Mouse (Mus musculus): Measurements from ENCODE around the gene Aplf. TPM values are rescaled to one million over a fixed set of nuclear protein-coding genes. Genes with fewer than 3 reads are reported as not detected.
A peak's percentile ranks its signal among the peaks of the same experiment; 100 is the strongest.

Gene Aplf
- polyA plus RNA-seq, 1 experiment from 2014 or later: 18.1 TPM

DNA sequence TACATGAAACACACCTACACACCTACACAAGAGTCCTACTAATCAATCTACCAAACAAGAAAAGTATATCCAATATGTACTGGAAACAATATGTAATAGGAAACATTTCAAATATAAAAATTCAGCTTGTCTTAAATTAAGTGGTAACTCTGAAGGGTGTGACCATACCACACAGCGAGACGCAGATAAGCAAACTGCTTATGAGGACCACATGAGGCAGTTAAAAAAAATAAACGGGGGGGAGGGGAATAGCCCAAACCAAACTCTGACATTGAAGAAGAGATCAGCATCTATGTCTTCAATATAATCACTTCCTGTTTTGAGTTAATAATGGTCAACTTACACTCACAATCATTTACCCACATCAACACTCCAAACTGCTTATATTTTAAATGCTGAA is 3.3 kb downstream of the Aplf start:
- ATAC-seq (ENCODE audit: low FRiP score, low TSS enrichment): no peak
- peaks cover 2% of the 10 kb centered on the region; the same call in 1 of the 2 replicates for H3K36me3 ChIP-seq (ENCODE audit: insufficient read depth, low read length)
- 80% methylated on average over 3 of the region's 3 CpGs for whole genome bisulfite sequencing
- H3K9me3 ChIP-seq (ENCODE audit: low read length): peaks cover 2% of the 10 kb centered on the region; the same call in 1 of the 2 replicates
- no peak overlapping the region for H3K27ac ChIP-seq (ENCODE audit: low read length)
- H3K4me2 ChIP-seq (replicated peaks; ENCODE audit: low read depth, low read length): no peak overlapping the region
- no peaks in the 10 kb centered on the region for H3K27me3 ChIP-seq (ENCODE audit: insufficient read depth, low read length)
- H3K4me3 ChIP-seq (ENCODE audit: low read length): no peak overlapping the region
- H3K4me1 ChIP-seq (ENCODE audit: insufficient read depth, low read length): peaks cover 17% of the 10 kb centered on the region
- H3K9ac ChIP-seq (replicated peaks; ENCODE audit: low read length): no peak overlapping the region

GRCm38 (mm10) chr6:87667804-87668203 is 4.2 kb downstream of the Aplf start:
- Histone ChIP-seq H3K27ac (ENCODE audit: low read length) (no peak overlapping the region), H3K9ac (replicated peaks; ENCODE audit: low read length) (no peak overlapping the region), H3K4me2 (replicated peaks; ENCODE audit: low read depth, low read length) (no peak overlapping the region), H3K4me1 (ENCODE audit: insufficient read depth, low read length) (peaks cover 17% of the 10 kb centered on the region), H3K27me3 (ENCODE audit: insufficient read depth, low read length) (no peaks in the 10 kb centered on the region), H3K9me3 (ENCODE audit: low read length) (peaks cover 2% of the 10 kb centered on the region; the same call in 1 of the 2 replicates), H3K4me3 (ENCODE audit: low read length) (no peak overlapping the region), H3K36me3 (ENCODE audit: insufficient read depth, low read length) (peaks cover 6% of the 10 kb centered on the region; the same call in 1 of the 2 replicates)
- WGBS: 82% methylated on average over 8 of the region's 8 CpGs
- no peak for ATAC-seq (ENCODE audit: low FRiP score, low TSS enrichment)

DNA sequence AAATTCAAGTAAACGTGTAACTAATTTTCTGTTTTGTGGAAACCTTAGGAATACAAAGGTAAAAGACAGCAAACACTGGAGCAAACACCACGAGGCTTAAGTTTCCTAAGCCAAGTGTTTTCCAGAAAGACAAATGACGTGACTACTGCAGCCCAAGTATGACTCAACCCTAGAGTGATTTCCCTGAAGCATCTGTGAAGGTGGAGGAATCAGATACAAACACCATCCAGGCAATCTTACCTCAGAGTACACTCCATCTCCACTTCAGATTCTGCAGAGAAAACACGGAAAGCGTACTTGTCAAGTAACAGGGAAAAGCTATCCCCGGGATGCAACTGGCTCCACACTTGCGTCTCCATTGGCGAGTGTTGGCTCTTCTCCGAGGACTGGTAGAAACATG is 8.5 kb downstream of the Aplf start:
- ATAC-seq (ENCODE audit: low FRiP score, low TSS enrichment): no peak
- Histone ChIP-seq H3K9ac (replicated peaks; ENCODE audit: low read length) (no peak overlapping the region), H3K4me2 (replicated peaks; ENCODE audit: low read depth, low read length) (no peak overlapping the region), H3K36me3 (ENCODE audit: insufficient read depth, low read length) (peaks cover 6% of the 10 kb centered on the region; the same call in 1 of the 2 replicates), H3K4me1 (ENCODE audit: insufficient read depth, low read length) (no peaks in the 10 kb centered on the region), H3K27ac (ENCODE audit: low read length) (no peak overlapping the region), H3K9me3 (ENCODE audit: low read length) (peaks cover 2% of the 10 kb centered on the region; the same call in 1 of the 2 replicates), H3K4me3 (ENCODE audit: low read length) (no peak overlapping the region), H3K27me3 (ENCODE audit: insufficient read depth, low read length) (no peaks in the 10 kb centered on the region)
- WGBS: 93% methylated on average over 9 of the region's 9 CpGs

DNA sequence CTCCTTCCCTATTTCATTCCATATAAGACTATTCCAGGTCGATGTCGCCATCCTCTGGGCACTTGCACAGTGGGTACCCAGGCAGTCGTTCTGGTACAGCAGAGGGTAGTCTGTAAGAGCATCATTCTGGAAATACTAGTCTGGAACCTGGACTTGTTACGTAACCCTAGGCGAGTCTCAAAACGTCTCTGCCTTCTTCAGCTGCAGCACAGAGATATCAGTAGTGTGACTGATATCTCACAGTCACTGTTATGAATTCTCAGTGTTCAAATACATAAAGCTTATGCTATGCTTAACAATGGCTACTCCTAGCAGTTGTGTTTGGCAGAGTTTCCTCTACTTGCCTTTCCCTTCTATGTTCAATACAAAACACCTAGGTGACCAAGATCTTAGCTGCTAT is 9.8 kb downstream of the Aplf start:
- peaks cover 11% of the 10 kb centered on the region; the same call in 1 of the 2 replicates for H3K36me3 ChIP-seq (ENCODE audit: insufficient read depth, low read length)
- ATAC-seq (ENCODE audit: low FRiP score, low TSS enrichment): no peak
- no peak overlapping the region for H3K4me3 ChIP-seq (ENCODE audit: low read length)
- peaks cover 2% of the 10 kb centered on the region; the same call in 1 of the 2 replicates for H3K9me3 ChIP-seq (ENCODE audit: low read length)
- no peak overlapping the region for H3K27ac ChIP-seq (ENCODE audit: low read length)
- H3K4me2 ChIP-seq (replicated peaks; ENCODE audit: low read depth, low read length): no peak overlapping the region
- H3K27me3 ChIP-seq (ENCODE audit: insufficient read depth, low read length): no peaks in the 10 kb centered on the region
- H3K9ac ChIP-seq (replicated peaks; ENCODE audit: low read length): no peak overlapping the region
- H3K4me1 ChIP-seq (ENCODE audit: insufficient read depth, low read length): no peaks in the 10 kb centered on the region
- 69% methylated on average over 6 of the region's 6 CpGs for WGBS

DNA sequence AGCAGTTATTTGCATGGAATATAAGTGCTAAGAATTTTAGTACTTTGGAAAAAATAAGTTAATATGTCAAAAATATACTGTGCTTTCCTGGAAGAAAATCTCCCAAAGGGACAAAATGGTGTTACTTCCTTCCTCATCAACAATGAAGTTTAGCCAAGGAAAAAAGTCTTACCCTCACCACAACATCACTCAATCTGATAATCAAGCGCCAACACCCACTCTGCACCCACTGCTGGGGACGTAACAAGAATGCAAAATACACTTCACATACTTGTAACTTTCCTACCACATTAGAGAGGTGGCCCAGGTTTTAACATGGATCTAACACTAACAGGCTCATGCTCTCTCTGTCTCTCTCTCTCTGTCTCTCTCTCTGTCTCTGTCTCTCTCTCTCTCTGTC is 10.3 kb downstream of the Aplf start:
- Histone ChIP-seq H3K9me3 (ENCODE audit: low read length) (peaks cover 2% of the 10 kb centered on the region; the same call in 1 of the 2 replicates), H3K4me1 (ENCODE audit: insufficient read depth, low read length) (no peaks in the 10 kb centered on the region), H3K4me2 (replicated peaks; ENCODE audit: low read depth, low read length) (no peak overlapping the region), H3K9ac (replicated peaks; ENCODE audit: low read length) (no peak overlapping the region), H3K4me3 (ENCODE audit: low read length) (no peak overlapping the region), H3K36me3 (ENCODE audit: insufficient read depth, low read length) (peaks cover 11% of the 10 kb centered on the region; the same call in 1 of the 2 replicates), H3K27ac (ENCODE audit: low read length) (no peak overlapping the region), H3K27me3 (ENCODE audit: insufficient read depth, low read length) (no peaks in the 10 kb centered on the region)
- no peak for ATAC-seq (ENCODE audit: low FRiP score, low TSS enrichment)
- 82% methylated on average over 2 of the region's 2 CpGs for WGBS

DNA sequence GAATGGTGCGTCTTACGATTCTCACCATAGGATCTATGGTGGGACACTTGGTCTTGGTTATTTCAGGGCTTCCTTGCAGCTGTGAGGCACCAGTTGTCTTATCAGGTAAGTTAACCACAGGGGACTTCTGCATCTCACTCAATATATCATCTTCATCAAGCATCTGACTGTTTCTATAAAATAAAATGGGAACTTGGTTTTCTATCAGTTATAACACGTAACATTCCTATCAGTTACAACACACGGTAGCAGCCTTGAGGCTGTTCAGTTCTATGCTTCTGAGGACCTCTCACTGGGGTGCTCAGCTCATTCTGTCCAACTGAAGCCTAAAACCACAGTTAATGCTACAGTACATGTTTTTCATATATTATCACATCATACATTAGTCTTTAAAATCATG is 13.2 kb downstream of the Aplf start:
- H3K27me3 ChIP-seq (ENCODE audit: insufficient read depth, low read length): no peaks in the 10 kb centered on the region
- no peak overlapping the region for H3K4me3 ChIP-seq (ENCODE audit: low read length)
- no peak for ATAC-seq (ENCODE audit: low FRiP score, low TSS enrichment)
- no peak overlapping the region for H3K27ac ChIP-seq (ENCODE audit: low read length)
- 0 out of 2 replicates have a peak, but pooled peaks cover 9% of the 10 kb centered on the region for H3K36me3 ChIP-seq (ENCODE audit: insufficient read depth, low read length)
- no peaks in the 10 kb centered on the region for H3K9me3 ChIP-seq (ENCODE audit: low read length)
- no peak overlapping the region for H3K4me2 ChIP-seq (replicated peaks; ENCODE audit: low read depth, low read length)
- no peak overlapping the region for H3K9ac ChIP-seq (replicated peaks; ENCODE audit: low read length)
- H3K4me1 ChIP-seq (ENCODE audit: insufficient read depth, low read length): peaks cover 10% of the 10 kb centered on the region; the same call in 1 of the 2 replicates
- WGBS: 95% methylated on average over 4 of the region's 4 CpGs

- peak overlapping the region; percentile 23; the same call in 1 of the 2 replicates for H3K4me2 ChIP-seq (replicated peaks; ENCODE audit: low read depth, low read length)
- 0 out of 2 replicates have a peak, but pooled peaks cover 5% of the 10 kb centered on the region for H3K36me3 ChIP-seq (ENCODE audit: insufficient read depth, low read length)
- no peak overlapping the region for H3K9ac ChIP-seq (replicated peaks; ENCODE audit: low read length)
- H3K4me3 ChIP-seq (ENCODE audit: low read length): no peak overlapping the region
- H3K27ac ChIP-seq (ENCODE audit: low read length): peak overlapping the region; percentile 89
- H3K9me3 ChIP-seq (ENCODE audit: low read length): no peaks in the 10 kb centered on the region
- 19% methylated on average over 8 of the region's 8 CpGs for WGBS
- ATAC-seq (ENCODE audit: low FRiP score, low TSS enrichment): peak; percentile 87
- no peaks in the 10 kb centered on the region for H3K27me3 ChIP-seq (ENCODE audit: insufficient read depth, low read length)
- peaks cover 21% of the 10 kb centered on the region for H3K4me1 ChIP-seq (ENCODE audit: insufficient read depth, low read length)
These were observed 17.9 kb downstream of the Aplf start for GRCm38 (mm10) chr6:87653904-87654638.

- Histone ChIP-seq H3K4me1 (ENCODE audit: insufficient read depth, low read length) (peaks cover 21% of the 10 kb centered on the region), H3K9ac (replicated peaks; ENCODE audit: low read length) (no peak overlapping the region), H3K9me3 (ENCODE audit: low read length) (no peaks in the 10 kb centered on the region), H3K36me3 (ENCODE audit: insufficient read depth, low read length) (0 out of 2 replicates have a peak, but pooled peaks cover 5% of the 10 kb centered on the region), H3K4me3 (ENCODE audit: low read length) (no peak overlapping the region), H3K27me3 (ENCODE audit: insufficient read depth, low read length) (no peaks in the 10 kb centered on the region), H3K27ac (ENCODE audit: low read length) (peak overlapping the region; percentile 89), H3K4me2 (replicated peaks; ENCODE audit: low read depth, low read length) (peak overlapping the region; percentile 23; the same call in 1 of the 2 replicates)
- ATAC-seq (ENCODE audit: low FRiP score, low TSS enrichment): peak; percentile 61; the same call in 1 of the 2 replicates
- 26% methylated on average over 3 of the region's 3 CpGs for WGBS
These were observed 18.5 kb downstream of the Aplf start for GRCm38 (mm10) chr6:87653478-87653877.

DNA sequence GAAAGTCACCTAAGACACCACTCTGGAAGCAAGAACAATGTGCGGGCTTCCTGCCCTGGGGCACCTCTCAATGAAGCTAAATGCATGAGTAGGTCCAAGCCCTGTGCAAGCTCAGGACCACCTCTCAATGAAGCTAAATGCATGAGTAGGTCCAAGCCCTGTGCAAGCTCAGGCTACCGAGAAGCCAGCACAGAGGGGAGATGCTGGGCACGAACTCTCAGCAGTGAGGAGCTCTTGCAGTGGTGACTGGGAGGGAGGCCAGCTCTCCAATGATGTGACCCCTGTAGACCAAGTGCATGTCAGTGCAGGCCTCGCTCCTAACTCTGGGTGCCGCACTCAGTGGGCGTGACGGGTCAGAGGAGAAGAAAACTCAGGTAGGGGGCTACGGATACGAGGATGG is 19.3 kb downstream of the Aplf start:
- WGBS: 49% methylated on average over 9 of the region's 9 CpGs
- peak overlapping the region; percentile 72 for H3K27ac ChIP-seq (ENCODE audit: low read length)

DNA sequence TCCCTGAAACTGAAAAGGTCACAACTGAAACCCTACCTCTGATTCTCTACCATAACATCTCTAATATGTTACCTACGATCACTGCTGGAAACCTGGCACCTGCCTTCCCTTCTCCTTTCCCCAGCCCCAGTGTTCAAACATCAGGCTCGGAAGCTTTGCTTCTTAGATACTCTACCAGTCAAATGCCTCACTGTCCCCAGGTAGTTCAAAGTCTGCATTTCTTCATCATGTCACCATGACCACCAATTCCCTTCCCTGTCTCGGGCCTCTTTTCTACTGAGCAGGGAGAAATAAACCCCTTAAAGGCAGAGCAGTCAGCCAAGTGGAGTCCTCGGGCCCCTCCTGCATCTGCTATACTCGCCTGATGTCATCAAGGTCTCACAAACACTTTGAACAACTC is 20.2 kb downstream of the Aplf start:
- Histone ChIP-seq H3K4me2 (replicated peaks; ENCODE audit: low read depth, low read length) (no peak overlapping the region), H3K9ac (replicated peaks; ENCODE audit: low read length) (no peak overlapping the region), H3K36me3 (ENCODE audit: insufficient read depth, low read length) (no peaks in the 10 kb centered on the region), H3K9me3 (ENCODE audit: low read length) (no peaks in the 10 kb centered on the region), H3K27me3 (ENCODE audit: insufficient read depth, low read length) (no peaks in the 10 kb centered on the region), H3K4me3 (ENCODE audit: low read length) (no peak overlapping the region), H3K4me1 (ENCODE audit: insufficient read depth, low read length) (peaks cover 21% of the 10 kb centered on the region), H3K27ac (ENCODE audit: low read length) (no peak overlapping the region)
- no peak for ATAC-seq (ENCODE audit: low FRiP score, low TSS enrichment)
- WGBS: 84% methylated on average over 5 of the region's 5 CpGs

More for the DNA sequence above, 19.3 kb downstream of the Aplf start:
- H3K36me3 ChIP-seq (ENCODE audit: insufficient read depth, low read length): no peaks in the 10 kb centered on the region
- no peak overlapping the region for H3K4me3 ChIP-seq (ENCODE audit: low read length)
- no peak overlapping the region for H3K9ac ChIP-seq (replicated peaks; ENCODE audit: low read length)
- no peaks in the 10 kb centered on the region for H3K27me3 ChIP-seq (ENCODE audit: insufficient read depth, low read length)
- peaks cover 21% of the 10 kb centered on the region for H3K4me1 ChIP-seq (ENCODE audit: insufficient read depth, low read length)
- H3K4me2 ChIP-seq (replicated peaks; ENCODE audit: low read depth, low read length): no peak overlapping the region
- no peaks in the 10 kb centered on the region for H3K9me3 ChIP-seq (ENCODE audit: low read length)
- ATAC-seq (ENCODE audit: low FRiP score, low TSS enrichment): peak; percentile 62

All from kidney, embryonic 16.5 days (tissue).